Mouse (Mus musculus) stomach, embryonic 16.5 days (tissue): Measurements from ENCODE around the gene Notch2. TPM values are rescaled to one million over a fixed set of nuclear protein-coding genes. Genes with fewer than 3 reads are reported as not detected.

ENCODE experiments used
- ATAC-seq: fragments of 200-750 bp; cut with Nextera tagmentation; 2 replicates; pipeline ENCODE4 v1.8.0; 2017; ENCODE audit warnings: moderate number of reproducible peaks, moderate TSS enrichment; ENCODE audit not compliant: insufficient read depth, low FRiP score
- H3K27ac ChIP-seq: fragments of 300-500 bp; sonication (generic); 2 replicates; pipeline ENCODE4 v1.5.1; 2014; ENCODE audit warnings: low read length
- H3K27me3 ChIP-seq: fragments of 300-500 bp; sonication (generic); 2 replicates; pipeline ENCODE4 v1.6.1; 2014; ENCODE audit warnings: low read length, control low read depth, mixed read lengths; ENCODE audit not compliant: control insufficient read depth, insufficient read depth
- H3K36me3 ChIP-seq: fragments of 300-500 bp; sonication (generic); 2 replicates; pipeline ENCODE4 v1.6.1; 2014; ENCODE audit warnings: low read length; ENCODE audit not compliant: control insufficient read depth, insufficient read depth
- H3K4me1 ChIP-seq: fragments of 300-500 bp; sonication (generic); 2 replicates; pipeline ENCODE4 v1.6.1; 2014; ENCODE audit warnings: low read length, control low read depth, mixed read lengths; ENCODE audit not compliant: control insufficient read depth, insufficient read depth
- H3K4me2 ChIP-seq: fragments of 300-500 bp; sonication (generic); 2 replicates; pipeline ENCODE4 v1.6.1; 2014; ENCODE audit warnings: low read depth, low read length, mixed read lengths
- H3K4me3 ChIP-seq: fragments of 300-500 bp; sonication (generic); replicated peaks from 2 replicates; pipeline ENCODE4 v1.5.1; 2014; ENCODE audit warnings: mild to moderate bottlenecking, low read length
- H3K9ac ChIP-seq: fragments of 300-500 bp; sonication (generic); 2 replicates; pipeline ENCODE4 v1.6.1; 2014; ENCODE audit warnings: low read length
- H3K9me3 ChIP-seq: fragments of 300-500 bp; sonication (generic); replicated peaks from 2 replicates; pipeline ENCODE4 v1.6.1; 2016; ENCODE audit warnings: low read length, control low read depth; ENCODE audit not compliant: control insufficient read depth
- WGBS: fragments of 180-500 bp; shearing (Covaris S2); extraction: QIAGEN DNeasy Blood & Tissue Kit; methylation state at CpG from one replicate; pipeline ENCODE4 v1.1.7; 2014; 5-methylcytosine and 5-hydroxymethylcytosine counted together
- polyA plus RNA-seq: library from polyadenylated mRNA; unstranded; fragments of >200 nt; fragmentation: Nextera tagmentation; extraction: Ambion mirVana; gene quantifications from 2 replicates; pipeline ENCODE4 v1.2.1, GENCODE M21; 2015

Notch2 gene
- polyA plus RNA-seq, 1 experiment from 2014 or later = 23.6 TPM

DNA sequence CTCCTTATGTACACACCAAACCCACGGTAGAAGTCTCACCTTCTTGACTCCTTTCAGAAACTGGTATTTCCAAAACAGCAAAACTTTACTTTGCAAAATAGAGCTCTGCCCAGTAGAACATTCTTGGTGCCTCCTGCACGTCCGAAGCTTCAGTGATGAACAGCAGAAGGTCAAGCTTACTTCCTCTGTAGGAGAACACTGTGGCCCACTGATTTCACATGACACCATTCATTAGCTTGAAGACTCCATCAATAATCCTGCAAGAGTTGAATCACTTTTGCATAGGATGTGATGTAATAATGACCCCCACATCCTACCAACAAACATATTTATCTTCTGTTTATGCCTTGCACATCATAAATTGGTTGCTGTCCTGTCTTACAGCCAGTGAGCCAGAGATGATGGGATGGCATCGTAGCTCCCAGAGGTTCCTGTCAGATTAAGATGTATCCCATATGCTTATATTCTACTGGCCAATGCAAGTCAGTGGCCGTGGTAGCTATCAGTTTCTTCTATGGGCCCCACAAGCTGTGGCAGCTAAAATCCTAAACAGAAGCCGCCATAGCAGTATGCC, 39.0 kb upstream of the Notch2 start:
- Histone ChIP-seq H3K4me3 (no peak overlapping the region), H3K27me3 (no peaks in the 10 kb centered on the region), H3K27ac (no peak overlapping the region), H3K4me1 (peaks cover 25% of the 10 kb centered on the region), H3K4me2 (no peak overlapping the region), H3K9me3 (no peaks in the 10 kb centered on the region), H3K36me3 (no peaks in the 10 kb centered on the region), H3K9ac (no peak overlapping the region)
- 60% methylated on average over 6 of the region's 6 CpGs for WGBS
- ATAC-seq = no peak

GRCm38 (mm10) chr3:97976706-97977105, 36.6 kb upstream of the Notch2 start:
- no peak overlapping the region for H3K27ac ChIP-seq

DNA sequence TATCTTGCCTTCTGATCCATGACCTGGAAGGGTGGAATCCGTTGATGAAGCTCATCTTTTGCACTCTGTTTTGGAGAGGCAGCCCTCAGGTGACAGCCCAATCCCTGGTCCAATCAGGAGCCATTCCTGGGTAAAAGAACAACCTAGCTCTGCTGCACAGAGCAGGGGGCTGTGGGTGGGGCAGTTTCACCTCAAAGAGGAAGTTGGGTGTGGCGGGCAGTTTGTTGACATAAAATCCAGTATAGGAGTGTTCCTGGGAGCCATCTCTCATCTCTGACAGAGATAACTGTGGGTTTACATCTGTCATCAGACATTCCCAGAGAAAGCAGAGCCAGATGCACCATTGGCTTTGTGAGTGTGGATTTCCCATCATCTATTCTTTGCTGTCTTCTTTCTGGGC, 34.6 kb upstream of the Notch2 start:
- no peak overlapping the region for H3K27ac ChIP-seq
- no peak overlapping the region for H3K4me2 ChIP-seq
- ATAC-seq = no peak
- H3K4me3 ChIP-seq = no peak overlapping the region
- H3K9ac ChIP-seq = no peak overlapping the region
- H3K4me1 ChIP-seq = 0 out of 2 replicates have a peak, but pooled peaks cover 4% of the 10 kb centered on the region
- WGBS = 69% methylated on average over 2 of the region's 2 CpGs
- no peaks in the 10 kb centered on the region for H3K9me3 ChIP-seq
- H3K36me3 ChIP-seq = no peaks in the 10 kb centered on the region
- H3K27me3 ChIP-seq = no peaks in the 10 kb centered on the region

More at GRCm38 (mm10) chr3:97976706-97977105, 36.6 kb upstream of the Notch2 start:
- no peaks in the 10 kb centered on the region for H3K27me3 ChIP-seq
- no peaks in the 10 kb centered on the region for H3K9me3 ChIP-seq
- H3K9ac ChIP-seq = no peak overlapping the region
- no peaks in the 10 kb centered on the region for H3K36me3 ChIP-seq
- no peak for ATAC-seq
- no peak overlapping the region for H3K4me2 ChIP-seq
- WGBS = 61% methylated on average over 6 of the region's 6 CpGs
- H3K4me1 ChIP-seq = peaks cover 20% of the 10 kb centered on the region
- H3K4me3 ChIP-seq = no peak overlapping the region

DNA sequence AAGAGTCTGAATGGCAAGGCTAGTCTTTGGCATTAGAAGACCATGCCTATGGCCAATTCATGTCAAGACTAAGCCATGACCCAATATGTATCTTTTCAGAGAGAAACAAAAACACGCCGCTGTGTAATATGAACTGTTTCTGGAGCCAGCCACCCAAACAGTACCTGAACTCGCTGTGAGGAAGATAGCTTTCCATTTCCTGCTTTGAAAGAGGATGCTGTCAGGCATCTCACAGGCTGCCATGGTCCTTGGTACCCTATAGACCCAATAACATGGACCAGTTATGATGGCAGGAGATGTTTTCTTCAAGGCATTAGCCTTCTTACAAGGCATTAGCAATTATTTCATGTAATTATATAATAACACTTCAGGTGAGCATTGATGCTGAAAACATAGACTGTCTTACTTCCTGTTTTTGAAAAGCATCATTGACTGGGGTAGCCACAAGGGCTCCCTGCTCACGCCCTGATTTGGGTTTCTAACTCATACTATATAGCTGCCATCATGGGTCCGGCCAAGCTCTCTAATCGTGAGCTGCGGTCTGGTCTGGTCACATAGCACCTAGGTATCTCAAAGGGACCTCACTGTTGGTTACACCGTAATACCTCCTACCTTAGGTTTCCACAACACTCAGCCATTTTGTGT, 32.5 kb upstream of the Notch2 start:
- 88% methylated on average over 8 of the region's 8 CpGs for WGBS
- H3K36me3 ChIP-seq = no peaks in the 10 kb centered on the region
- no peak for ATAC-seq

DNA sequence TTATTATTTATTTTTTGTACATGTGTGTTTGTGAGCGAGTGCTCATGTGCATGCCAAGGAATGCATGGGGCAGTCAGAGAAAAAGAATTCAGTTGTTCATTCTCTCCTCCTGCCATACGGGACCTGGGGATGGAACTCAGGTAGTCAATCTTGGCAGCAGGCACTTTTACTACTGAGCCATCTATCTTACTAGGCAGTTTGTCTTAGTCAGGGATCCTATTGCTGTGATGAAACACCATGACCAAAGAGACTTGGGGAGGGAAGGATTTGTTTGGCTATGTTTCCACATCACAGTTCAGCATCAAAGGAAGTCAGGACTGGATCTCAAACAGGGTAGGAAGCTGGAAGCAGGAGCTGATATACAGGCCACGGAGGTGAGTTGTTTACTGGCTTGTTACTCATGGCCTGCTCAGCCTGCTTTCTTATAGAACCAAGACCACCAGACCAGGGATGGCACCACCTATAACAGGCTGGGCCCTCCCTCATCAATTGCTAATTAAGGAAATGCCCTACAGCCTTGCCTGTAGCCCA, 31.9 kb upstream of the Notch2 start:
- Histone ChIP-seq H3K36me3 (no peaks in the 10 kb centered on the region), H3K4me3 (no peak overlapping the region), H3K9ac (no peak overlapping the region), H3K4me1 (peaks cover 4% of the 10 kb centered on the region; the same call in 1 of the 2 replicates), H3K27me3 (no peaks in the 10 kb centered on the region), H3K9me3 (no peaks in the 10 kb centered on the region), H3K27ac (no peak overlapping the region), H3K4me2 (no peak overlapping the region)
- no peak for ATAC-seq
- WGBS = 72% methylated on average over 3 of the region's 3 CpGs

More for the DNA sequence above, 32.5 kb upstream of the Notch2 start:
- no peaks in the 10 kb centered on the region for H3K27me3 ChIP-seq
- H3K4me1 ChIP-seq = peaks cover 4% of the 10 kb centered on the region; the same call in 1 of the 2 replicates
- no peak overlapping the region for H3K9ac ChIP-seq
- no peak overlapping the region for H3K4me2 ChIP-seq
- no peaks in the 10 kb centered on the region for H3K9me3 ChIP-seq
- no peak overlapping the region for H3K27ac ChIP-seq
- H3K4me3 ChIP-seq = no peak overlapping the region

- peaks cover 4% of the 10 kb centered on the region; the same call in 1 of the 2 replicates for H3K4me1 ChIP-seq
- H3K4me2 ChIP-seq = no peak overlapping the region
- H3K36me3 ChIP-seq = no peaks in the 10 kb centered on the region
- WGBS = 62% methylated on average over 10 of the region's 10 CpGs
- H3K27me3 ChIP-seq = no peaks in the 10 kb centered on the region
- ATAC-seq = peak; percentile 39; the same call in 1 of the 2 replicates
- no peak overlapping the region for H3K9ac ChIP-seq
- H3K4me3 ChIP-seq = no peak overlapping the region
- no peaks in the 10 kb centered on the region for H3K9me3 ChIP-seq
- H3K27ac ChIP-seq = peak overlapping the region; percentile 18; the same call in 1 of the 2 replicates
Observed at GRCm38 (mm10) chr3:97984870-97985506, 28.3 kb upstream of the Notch2 start.

DNA sequence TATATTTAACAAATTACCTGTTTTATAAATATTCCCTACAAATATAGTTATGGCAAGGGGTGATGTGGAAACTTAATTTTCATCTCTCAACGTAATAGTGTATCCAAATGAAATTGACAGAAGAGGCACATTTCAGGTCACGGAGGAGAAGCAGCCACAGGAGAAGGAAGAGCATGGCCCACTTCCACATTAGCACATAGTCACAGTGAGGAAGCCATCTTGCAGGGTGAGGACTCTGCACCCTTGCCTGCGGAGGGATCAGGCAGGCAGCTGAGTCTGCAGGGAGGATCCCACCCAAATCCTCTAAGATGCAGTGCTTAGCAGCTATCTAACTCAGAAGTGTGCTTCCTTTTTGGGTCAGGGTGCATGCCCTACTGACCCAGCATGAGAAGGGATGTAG, 27.6 kb upstream of the Notch2 start:
- no peaks in the 10 kb centered on the region for H3K9me3 ChIP-seq
- no peak overlapping the region for H3K9ac ChIP-seq
- ATAC-seq = no peak
- H3K36me3 ChIP-seq = no peaks in the 10 kb centered on the region
- H3K27me3 ChIP-seq = no peaks in the 10 kb centered on the region
- 84% methylated on average over 3 of the region's 3 CpGs for WGBS
- H3K4me1 ChIP-seq = peaks cover 4% of the 10 kb centered on the region; the same call in 1 of the 2 replicates
- no peak overlapping the region for H3K27ac ChIP-seq
- H3K4me3 ChIP-seq = no peak overlapping the region
- H3K4me2 ChIP-seq = no peak overlapping the region

- H3K4me3 ChIP-seq = no peak overlapping the region
- no peak for ATAC-seq
- H3K27me3 ChIP-seq = no peaks in the 10 kb centered on the region
- H3K9me3 ChIP-seq = no peaks in the 10 kb centered on the region
- H3K36me3 ChIP-seq = no peaks in the 10 kb centered on the region
- H3K4me2 ChIP-seq = no peak overlapping the region
- H3K4me1 ChIP-seq = peaks cover 4% of the 10 kb centered on the region; the same call in 1 of the 2 replicates
- H3K27ac ChIP-seq = no peak overlapping the region
- no peak overlapping the region for H3K9ac ChIP-seq
- WGBS = 82% methylated on average over 3 of the region's 3 CpGs
Observed at GRCm38 (mm10) chr3:97987153-97987552, 26.2 kb upstream of the Notch2 start.

DNA sequence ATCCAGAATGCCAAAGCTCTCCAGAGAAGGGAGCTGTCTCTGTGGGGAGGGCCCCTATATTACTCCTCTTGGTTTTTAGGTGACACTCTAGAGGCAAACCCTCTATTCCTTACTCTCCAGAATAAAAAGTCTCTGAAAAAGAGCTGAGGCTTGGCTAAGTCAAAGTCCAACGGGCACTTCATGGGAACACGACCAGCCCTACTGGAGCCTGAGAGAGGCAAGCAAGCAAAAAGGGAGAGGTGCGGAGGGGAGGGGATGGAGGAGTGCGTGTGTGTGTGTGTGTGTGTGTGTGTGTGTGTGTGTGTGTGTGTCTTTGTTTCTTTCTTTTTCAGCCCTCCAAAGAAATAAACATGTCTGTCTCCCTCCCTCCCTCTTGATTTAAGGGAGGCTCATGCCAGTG, 24.6 kb upstream of the Notch2 start:
- Histone ChIP-seq H3K4me1 (peaks cover 4% of the 10 kb centered on the region; the same call in 1 of the 2 replicates), H3K36me3 (no peaks in the 10 kb centered on the region), H3K9ac (no peak overlapping the region), H3K27ac (no peak overlapping the region), H3K9me3 (no peaks in the 10 kb centered on the region), H3K4me3 (no peak overlapping the region), H3K4me2 (no peak overlapping the region), H3K27me3 (no peaks in the 10 kb centered on the region)
- no peak for ATAC-seq
- 68% methylated on average over 4 of the region's 4 CpGs for WGBS
